Mouse (Mus musculus) midbrain, embryonic 16.5 days (tissue): ENCODE measurements at regions not wholly inside any gene's neighbourhood (a gene's known extent, or its start where the extent isn't known, plus 50 kb on each side); places are given as distances from the start of the nearest gene placed in this dataset.

ENCODE experiments used
- ATAC-seq: fragments of 200-750 bp; cut with Nextera tagmentation; 2 replicates; pipeline ENCODE4 v1.8.0; 2017; ENCODE audit warnings: moderate TSS enrichment
- H3K27ac ChIP-seq: fragments of 300-500 bp; sonication (generic); 2 replicates; pipeline ENCODE4 v1.5.1; 2014; ENCODE audit warnings: mild to moderate bottlenecking, low read length, mixed read lengths
- H3K27me3 ChIP-seq: fragments of 300-500 bp; sonication (generic); 2 replicates; pipeline ENCODE4 v1.6.1; 2014; ENCODE audit warnings: low read depth, low read length, mixed read lengths; ENCODE audit not compliant: control insufficient read depth, insufficient read depth
- H3K36me3 ChIP-seq: fragments of 300-500 bp; sonication (generic); 2 replicates; pipeline ENCODE4 v1.6.1; 2014; ENCODE audit warnings: mild to moderate bottlenecking, low read length, moderate library complexity, mixed read lengths; ENCODE audit not compliant: control insufficient read depth, insufficient read depth
- H3K4me1 ChIP-seq: fragments of 300-500 bp; sonication (generic); 2 replicates; pipeline ENCODE4 v1.6.1; 2014; ENCODE audit warnings: mild to moderate bottlenecking, low read length, mixed read lengths; ENCODE audit not compliant: control insufficient read depth, insufficient read depth
- H3K4me2 ChIP-seq: fragments of 300-500 bp; sonication (generic); 2 replicates; pipeline ENCODE4 v1.6.1; 2014; ENCODE audit warnings: mild to moderate bottlenecking, low read length, mixed read lengths
- H3K4me3 ChIP-seq: fragments of 300-500 bp; sonication (generic); 2 replicates; pipeline ENCODE4 v1.5.1; 2014; ENCODE audit warnings: low read depth, mild to moderate bottlenecking, low read length, moderate library complexity, mixed read lengths
- H3K9ac ChIP-seq: fragments of 300-500 bp; sonication (generic); 2 replicates; pipeline ENCODE4 v1.6.1; 2014; ENCODE audit warnings: low read depth, low read length, mixed read lengths
- H3K9me3 ChIP-seq: fragments of 300-500 bp; sonication (generic); replicated peaks from 2 replicates; pipeline ENCODE4 v1.6.1; 2014; ENCODE audit warnings: mild to moderate bottlenecking, low read length, mixed read lengths; ENCODE audit not compliant: control insufficient read depth, poor library complexity, severe bottlenecking
- WGBS: fragments of 180-500 bp; shearing (Covaris S2); extraction: QIAGEN DNeasy Blood & Tissue Kit; methylation state at CpG from one replicate; pipeline ENCODE4 v1.1.7; 2014; 5-methylcytosine and 5-hydroxymethylcytosine counted together

GRCm38 (mm10) chr2:73041475-73041874 lies 55.0 kb upstream of the Gm11084 start:
- H3K27me3 ChIP-seq: no peaks in the 10 kb centered on the region
- H3K9ac ChIP-seq: no peak overlapping the region
- no peak overlapping the region for H3K27ac ChIP-seq
- ATAC-seq: no peak
- no peaks in the 10 kb centered on the region for H3K9me3 ChIP-seq
- no peak overlapping the region for H3K4me2 ChIP-seq
- H3K4me3 ChIP-seq: no peak overlapping the region
- H3K4me1 ChIP-seq: no peaks in the 10 kb centered on the region
- 42% methylated on average over 5 of the region's 5 CpGs for WGBS
- no peaks in the 10 kb centered on the region for H3K36me3 ChIP-seq

DNA sequence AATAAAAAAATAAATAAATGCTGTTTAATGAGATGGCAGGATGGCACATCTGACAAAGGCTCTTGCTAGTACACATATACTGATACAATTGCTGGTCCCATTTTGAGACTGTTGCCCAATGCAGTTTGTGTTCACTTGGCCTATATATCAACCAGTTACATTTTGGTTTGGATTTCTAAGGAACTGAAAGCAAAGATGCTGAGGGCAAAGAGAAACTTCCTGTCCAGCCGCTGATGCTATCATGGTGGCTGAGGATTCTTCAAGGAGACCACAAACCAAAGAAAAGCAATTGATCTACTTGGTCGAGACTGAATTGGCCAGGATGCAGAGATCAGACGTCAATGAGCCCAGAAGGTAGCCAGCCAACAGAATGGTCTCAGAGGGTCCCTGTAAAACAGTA lies 53.5 kb upstream of the Gm11084 start:
- ATAC-seq: no peak
- H3K9me3 ChIP-seq: no peaks in the 10 kb centered on the region
- H3K4me3 ChIP-seq: no peak overlapping the region
- WGBS: 79% methylated on average over 3 of the region's 3 CpGs
- no peaks in the 10 kb centered on the region for H3K4me1 ChIP-seq
- no peak overlapping the region for H3K4me2 ChIP-seq
- no peak overlapping the region for H3K9ac ChIP-seq
- H3K27me3 ChIP-seq: no peaks in the 10 kb centered on the region
- H3K36me3 ChIP-seq: no peaks in the 10 kb centered on the region
- no peak overlapping the region for H3K27ac ChIP-seq

DNA sequence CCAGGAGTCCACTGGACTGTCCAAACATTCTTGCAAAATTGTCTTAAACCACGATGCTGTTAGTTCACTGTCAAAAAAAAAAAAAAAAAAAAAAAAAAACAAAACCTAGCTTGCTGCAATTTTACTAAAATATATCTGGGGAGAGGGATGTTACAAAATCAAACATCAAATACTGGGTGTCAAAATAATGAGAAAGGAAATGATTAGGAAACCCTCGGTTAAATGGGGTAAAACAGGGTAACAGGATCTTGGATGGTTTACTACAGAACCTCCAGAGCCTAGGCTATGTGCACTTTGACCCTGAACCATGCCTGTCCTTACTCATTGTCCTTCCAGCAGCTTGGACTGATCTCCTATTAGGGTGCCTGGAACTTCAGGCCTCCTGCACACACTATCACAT lies 52.8 kb upstream of the Gm11084 start:
- Histone ChIP-seq H3K9ac (no peak overlapping the region), H3K36me3 (no peaks in the 10 kb centered on the region)
- WGBS: 62% methylated on average over 2 of the region's 2 CpGs

DNA sequence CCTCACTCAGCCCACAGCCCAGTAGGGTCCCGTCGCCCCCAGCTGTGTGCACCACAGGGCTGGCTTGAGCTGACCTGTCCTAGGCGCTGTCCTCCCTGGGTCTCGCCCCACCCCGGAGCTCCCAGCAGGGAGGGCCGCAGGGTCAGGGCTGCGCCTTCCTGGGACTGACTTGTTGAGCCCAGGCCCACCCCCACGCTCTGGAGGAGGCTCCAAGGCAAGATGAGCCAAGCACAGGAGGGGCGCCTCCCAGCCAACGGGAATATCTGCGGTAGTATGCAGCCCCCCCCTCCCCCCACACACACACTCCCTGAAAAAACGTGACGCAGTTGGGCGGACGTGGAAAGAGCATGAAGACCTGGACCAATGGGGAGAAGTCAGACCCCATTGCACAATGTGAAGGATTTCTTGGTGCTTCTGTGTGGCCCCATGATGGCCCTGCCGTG lies 51.8 kb upstream of the Gm11084 start:
- Histone ChIP-seq H3K4me1 (no peaks in the 10 kb centered on the region), H3K9ac (0 out of 2 replicates have a peak overlapping the region, but pooled peaks have one; percentile 12), H3K4me2 (peak overlapping the region; percentile 47), H3K36me3 (no peaks in the 10 kb centered on the region), H3K9me3 (no peaks in the 10 kb centered on the region), H3K27me3 (no peaks in the 10 kb centered on the region), H3K27ac (no peak overlapping the region), H3K4me3 (peak overlapping the region; percentile 6; the same call in 1 of the 2 replicates)
- 14% methylated on average over 16 of the region's 16 CpGs for WGBS
- ATAC-seq: no peak

More for the DNA sequence above, 52.8 kb upstream of the Gm11084 start:
- Histone ChIP-seq H3K4me3 (no peak overlapping the region), H3K4me1 (no peaks in the 10 kb centered on the region), H3K27ac (no peak overlapping the region), H3K4me2 (no peak overlapping the region), H3K27me3 (no peaks in the 10 kb centered on the region), H3K9me3 (no peaks in the 10 kb centered on the region)
- no peak for ATAC-seq

DNA sequence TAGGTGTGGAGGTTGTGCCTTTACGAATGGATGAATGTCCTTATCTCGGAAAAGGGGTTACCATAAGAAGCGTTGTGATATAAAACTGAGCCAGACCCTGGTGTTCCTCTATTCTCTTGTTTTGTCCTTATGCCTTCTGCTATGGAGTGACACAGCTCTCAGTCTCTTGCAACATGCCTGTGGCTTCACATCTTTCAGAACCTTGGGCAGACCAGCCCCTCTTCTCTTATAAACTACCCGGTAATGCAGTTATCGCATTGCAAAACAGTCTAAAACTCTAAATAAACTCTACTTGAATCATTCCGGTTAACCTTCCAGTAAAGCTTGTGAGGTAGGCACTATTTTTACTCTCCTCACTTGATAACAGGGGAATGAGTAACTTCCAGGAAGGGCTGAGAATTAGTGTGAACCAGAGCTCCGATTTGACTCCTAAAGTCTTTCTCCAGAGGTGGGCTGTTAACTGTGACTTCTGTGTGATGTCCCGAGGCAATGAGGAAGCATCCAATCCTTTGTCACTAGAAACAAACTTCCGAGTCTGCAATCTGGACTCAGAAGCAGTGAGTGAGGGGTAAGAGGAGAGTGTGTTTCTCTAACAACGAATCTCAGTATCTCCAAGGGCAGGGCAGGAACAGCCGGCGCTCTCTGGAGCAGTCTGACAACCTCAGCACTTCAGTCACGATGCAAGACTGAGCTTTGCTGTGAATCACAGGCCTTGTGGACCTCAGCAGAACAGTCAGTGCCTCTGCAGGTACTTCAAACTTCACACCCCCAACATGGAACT lies 50.9 kb upstream of the Gm11084 start:
- Histone ChIP-seq H3K36me3 (no peaks in the 10 kb centered on the region), H3K9me3 (no peaks in the 10 kb centered on the region), H3K4me1 (no peaks in the 10 kb centered on the region), H3K27ac (no peak overlapping the region), H3K4me2 (no peak overlapping the region), H3K27me3 (no peaks in the 10 kb centered on the region), H3K4me3 (no peak overlapping the region), H3K9ac (no peak overlapping the region)
- 62% methylated on average over 13 of the region's 13 CpGs for WGBS
- ATAC-seq: no peak
